Mouse (Mus musculus) forebrain, embryonic 16.5 days (tissue): Measurements from ENCODE around the gene Ncbp2. TPM values are rescaled to one million over a fixed set of nuclear protein-coding genes. Genes with fewer than 3 reads are reported as not detected.

ENCODE experiments used
- ATAC-seq: fragments of 200-750 bp; cut with Nextera tagmentation; 2 replicates; pipeline ENCODE4 v1.8.0; 2017; ENCODE audit warnings: mild to moderate bottlenecking, moderate library complexity
- H3K27ac ChIP-seq: fragments of 300-500 bp; sonication (generic); 2 replicates; pipeline ENCODE4 v1.5.1; 2014; ENCODE audit warnings: low read length, control low read depth
- H3K27me3 ChIP-seq: fragments of 300-500 bp; sonication (generic); replicated peaks from 2 replicates; pipeline ENCODE4 v1.6.1; 2014; ENCODE audit warnings: low read length; ENCODE audit not compliant: control insufficient read depth, insufficient read depth
- H3K36me3 ChIP-seq: fragments of 300-500 bp; sonication (generic); 2 replicates; pipeline ENCODE4 v1.6.1; 2014; ENCODE audit not compliant: control insufficient read depth, insufficient read depth
- H3K4me1 ChIP-seq: fragments of 300-500 bp; sonication (generic); replicated peaks from 2 replicates; pipeline ENCODE4 v1.6.1; 2014; ENCODE audit warnings: low read length; ENCODE audit not compliant: control insufficient read depth, insufficient read depth
- H3K4me2 ChIP-seq: fragments of 300-500 bp; sonication (generic); 2 replicates; pipeline ENCODE4 v1.6.1; 2014; ENCODE audit warnings: mild to moderate bottlenecking, low read length, control low read depth
- H3K4me3 ChIP-seq: fragments of 300-500 bp; sonication (generic); replicated peaks from 2 replicates; pipeline ENCODE4 v1.5.1; 2014; ENCODE audit warnings: mild to moderate bottlenecking, low read length, control low read depth
- H3K9ac ChIP-seq: fragments of 300-500 bp; sonication (generic); replicated peaks from 2 replicates; pipeline ENCODE4 v1.6.1; 2014; ENCODE audit warnings: low read depth, low read length, control low read depth
- H3K9me3 ChIP-seq: fragments of 300-500 bp; sonication (generic); 2 replicates; pipeline ENCODE4 v1.6.1; 2016; ENCODE audit warnings: low read length; ENCODE audit not compliant: control insufficient read depth
- WGBS: fragments of 180-500 bp; shearing (Covaris S2); extraction: QIAGEN DNeasy Blood & Tissue Kit; methylation state at CpG from one replicate; pipeline ENCODE4 v1.1.7; 2014; 5-methylcytosine and 5-hydroxymethylcytosine counted together
- polyA plus RNA-seq: library from polyadenylated mRNA; unstranded; fragments of >200 nt; fragmentation: Nextera tagmentation; extraction: Ambion mirVana; gene quantifications from 2 replicates; pipeline ENCODE4 v1.2.1, GENCODE M21; 2015

The Ncbp2 gene
- polyA plus RNA-seq, 1 experiment from 2014 or later: 115 TPM

DNA sequence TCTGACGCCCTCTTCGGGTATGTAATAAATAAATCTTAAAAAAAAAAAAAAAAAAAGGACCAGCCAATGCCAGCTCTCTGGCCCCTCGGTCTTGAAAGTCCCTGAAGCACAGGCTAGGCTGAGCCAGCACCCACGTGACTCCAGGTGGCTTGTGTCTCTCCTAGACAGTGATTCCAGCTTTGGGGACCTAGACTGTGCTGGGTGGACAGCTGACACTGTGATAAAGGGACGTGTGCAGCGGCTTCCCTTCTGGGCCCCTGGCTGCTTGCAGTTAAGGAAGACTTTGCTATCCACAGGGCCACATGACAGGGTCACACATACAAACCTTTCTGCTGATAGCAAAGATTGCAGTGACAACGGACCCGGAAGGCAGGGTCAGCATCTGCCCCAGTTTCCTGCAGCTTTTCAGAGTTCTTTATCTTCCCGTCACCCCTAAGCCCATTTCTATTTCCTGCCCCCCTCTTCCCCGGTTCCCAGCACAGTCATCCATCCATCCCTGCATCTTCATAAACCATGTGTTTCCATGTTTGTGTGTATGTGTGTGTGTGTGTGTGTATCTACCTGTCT is 37.9 kb upstream of the Ncbp2 start:
- Histone ChIP-seq H3K4me1 (0 out of 2 replicates have a peak, but pooled peaks cover 5% of the 10 kb centered on the region), H3K4me3 (no peak overlapping the region), H3K9me3 (no peaks in the 10 kb centered on the region), H3K36me3 (no peaks in the 10 kb centered on the region), H3K27me3 (peaks cover 4% of the 10 kb centered on the region; the same call in 1 of the 2 replicates), H3K4me2 (no peak overlapping the region), H3K27ac (no peak overlapping the region), H3K9ac (no peak overlapping the region)
- no peak for ATAC-seq
- 80% methylated on average over 10 of the region's 10 CpGs for WGBS

- Histone ChIP-seq H3K4me1 (peaks cover 3% of the 10 kb centered on the region), H3K9ac (no peak overlapping the region; the same call in 1 of the 2 replicates), H3K36me3 (no peaks in the 10 kb centered on the region), H3K9me3 (no peaks in the 10 kb centered on the region), H3K27me3 (no peaks in the 10 kb centered on the region), H3K4me3 (no peak overlapping the region), H3K4me2 (no peak overlapping the region), H3K27ac (no peak overlapping the region)
- WGBS: 87% methylated on average over 11 of the region's 11 CpGs
- ATAC-seq: no peak
Observed at GRCm38 (mm10) chr16:31917776-31918175, 30.5 kb upstream of the Ncbp2 start.

DNA sequence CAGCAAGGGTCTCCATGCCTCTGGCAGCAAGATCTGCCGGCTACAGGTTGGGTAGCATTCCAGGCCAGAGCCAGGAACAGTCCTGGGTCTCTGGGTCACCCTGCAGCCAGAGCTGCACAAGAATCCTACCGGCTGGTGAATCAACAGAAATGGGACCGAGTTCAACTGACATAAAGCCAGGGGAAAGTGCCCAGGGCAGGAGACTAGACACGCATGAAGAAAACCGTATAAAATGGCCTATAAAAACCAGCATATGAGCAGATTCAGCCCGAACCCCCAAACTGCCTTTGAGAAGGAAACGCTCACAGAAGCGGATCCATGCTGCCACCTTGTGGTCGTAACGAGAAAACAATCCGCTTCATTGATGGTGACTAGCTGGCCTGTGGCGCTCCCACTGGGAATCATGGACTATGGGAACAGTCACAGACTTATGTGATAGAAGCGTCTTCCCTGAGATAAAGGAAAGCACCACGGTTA is 30.0 kb upstream of the Ncbp2 start:
- Histone ChIP-seq H3K4me3 (no peak overlapping the region), H3K4me2 (peak overlapping the region; percentile 20), H3K9me3 (no peaks in the 10 kb centered on the region), H3K27me3 (no peaks in the 10 kb centered on the region), H3K4me1 (peaks cover 3% of the 10 kb centered on the region), H3K9ac (peak overlapping the region; percentile 35), H3K27ac (no peak overlapping the region), H3K36me3 (no peaks in the 10 kb centered on the region)
- peak; percentile 82 for ATAC-seq
- WGBS: 4% methylated on average over 14 of the region's 14 CpGs

DNA sequence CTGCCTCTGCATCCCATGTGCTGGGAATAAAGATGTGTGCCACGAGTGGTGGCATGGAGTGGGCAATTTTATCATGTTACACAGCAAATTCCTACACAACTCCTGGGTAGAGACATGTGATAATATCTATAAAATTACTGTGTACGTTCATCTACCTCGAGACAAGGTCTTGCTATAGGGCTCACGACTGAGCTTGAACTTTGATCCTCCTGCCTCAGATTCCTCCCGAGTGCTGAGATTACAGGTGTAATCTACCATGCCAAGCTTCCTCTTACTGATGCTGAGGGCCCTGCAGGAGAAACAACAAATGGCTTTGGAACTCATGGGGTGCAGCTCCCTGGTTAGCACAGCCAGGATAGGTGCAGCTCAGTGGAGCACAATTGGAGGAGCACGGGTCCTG is 23.9 kb upstream of the Ncbp2 start:
- Histone ChIP-seq H3K9ac (no peak overlapping the region), H3K36me3 (no peaks in the 10 kb centered on the region), H3K9me3 (no peaks in the 10 kb centered on the region), H3K4me3 (no peak overlapping the region), H3K4me1 (no peaks in the 10 kb centered on the region), H3K27ac (no peak overlapping the region), H3K4me2 (no peak overlapping the region), H3K27me3 (no peaks in the 10 kb centered on the region)
- 81% methylated on average over 6 of the region's 6 CpGs for WGBS
- no peak for ATAC-seq

DNA sequence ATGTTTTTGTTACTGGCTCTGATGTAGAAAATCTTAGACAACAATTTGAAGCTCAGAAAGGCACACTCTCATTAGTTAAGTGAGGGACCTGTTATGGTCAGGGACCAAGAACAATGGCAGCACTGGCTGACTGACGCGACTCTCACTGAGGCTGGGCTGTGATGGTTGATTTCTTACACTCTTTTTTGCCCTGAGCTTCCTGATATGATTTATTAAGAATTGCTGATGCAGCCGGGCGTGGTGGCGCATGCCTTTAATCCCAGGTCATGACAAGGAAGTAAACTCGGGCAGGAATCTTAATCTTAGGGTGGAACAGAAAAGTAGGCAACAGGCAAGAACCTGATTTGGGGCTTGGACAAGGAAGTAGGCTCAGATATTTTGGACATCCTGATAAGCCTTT is 22.2 kb upstream of the Ncbp2 start:
- Histone ChIP-seq H3K27me3 (no peaks in the 10 kb centered on the region), H3K9ac (no peak overlapping the region), H3K4me3 (no peak overlapping the region), H3K4me2 (no peak overlapping the region), H3K36me3 (no peaks in the 10 kb centered on the region), H3K4me1 (no peaks in the 10 kb centered on the region), H3K9me3 (no peaks in the 10 kb centered on the region), H3K27ac (no peak overlapping the region)
- no peak for ATAC-seq
- WGBS: 73% methylated on average over 6 of the region's 6 CpGs

DNA sequence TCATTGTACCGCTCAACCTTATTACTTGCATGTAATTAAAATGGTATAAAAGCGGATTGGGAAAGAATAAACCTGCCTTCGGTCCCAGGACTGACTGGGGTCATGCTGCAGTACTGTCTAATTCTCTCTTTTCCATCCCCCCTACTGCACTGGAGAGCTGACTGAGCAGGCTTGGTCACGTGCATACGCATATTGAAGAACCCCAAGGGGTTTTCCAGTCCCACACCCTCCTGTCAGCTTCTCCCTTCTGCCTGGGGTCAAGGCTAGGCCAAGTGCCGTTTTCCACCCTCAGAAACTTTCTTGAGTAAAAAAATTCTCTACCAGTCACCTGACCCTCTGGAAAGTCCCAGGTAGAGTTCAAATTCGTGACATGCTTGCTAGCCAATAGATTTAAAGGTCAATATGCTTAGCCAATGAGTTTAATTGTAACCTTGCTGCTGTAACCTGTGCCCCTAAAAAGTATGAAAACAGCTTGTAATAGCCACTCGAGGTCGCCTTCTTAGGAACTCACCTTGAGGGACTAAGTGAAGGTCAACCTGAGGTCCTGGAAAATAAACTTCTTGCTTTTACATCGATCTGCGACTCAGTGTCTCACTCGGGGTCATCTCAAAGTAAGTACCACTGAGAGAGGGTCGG is 21.6 kb upstream of the Ncbp2 start:
- no peak for ATAC-seq
- no peak overlapping the region for H3K27ac ChIP-seq
- no peaks in the 10 kb centered on the region for H3K36me3 ChIP-seq
- no peaks in the 10 kb centered on the region for H3K27me3 ChIP-seq
- no peak overlapping the region for H3K4me3 ChIP-seq
- H3K9me3 ChIP-seq: no peaks in the 10 kb centered on the region
- no peak overlapping the region for H3K4me2 ChIP-seq
- H3K9ac ChIP-seq: no peak overlapping the region
- 87% methylated on average over 13 of the region's 13 CpGs for WGBS
- no peaks in the 10 kb centered on the region for H3K4me1 ChIP-seq

DNA sequence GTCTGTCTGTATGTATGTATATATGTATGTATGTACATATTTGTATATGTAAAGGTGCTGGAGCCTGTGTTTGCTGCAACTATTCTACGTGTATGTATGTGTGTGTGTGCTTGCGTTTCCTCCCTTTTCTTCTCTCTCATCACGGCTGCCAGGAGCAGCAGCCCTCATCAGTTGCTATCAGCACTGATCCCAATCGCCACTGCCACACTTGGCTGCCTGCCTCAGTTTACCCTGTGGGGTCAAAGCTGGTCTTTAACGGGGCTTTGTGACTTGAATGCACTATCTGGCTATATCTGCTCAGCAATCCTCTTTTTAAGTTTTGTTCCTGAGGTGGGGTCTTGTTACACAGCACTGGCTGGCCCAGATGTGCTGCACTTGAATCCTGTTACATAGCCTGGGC is 20.9 kb upstream of the Ncbp2 start:
- Histone ChIP-seq H3K27me3 (no peaks in the 10 kb centered on the region), H3K4me3 (no peak overlapping the region), H3K4me2 (no peak overlapping the region), H3K27ac (no peak overlapping the region), H3K36me3 (no peaks in the 10 kb centered on the region), H3K9ac (no peak overlapping the region), H3K4me1 (0 out of 2 replicates have a peak, but pooled peaks cover under 1% of the 10 kb centered on the region), H3K9me3 (no peaks in the 10 kb centered on the region)
- no peak for ATAC-seq
- 91% methylated on average over 5 of the region's 5 CpGs for WGBS

DNA sequence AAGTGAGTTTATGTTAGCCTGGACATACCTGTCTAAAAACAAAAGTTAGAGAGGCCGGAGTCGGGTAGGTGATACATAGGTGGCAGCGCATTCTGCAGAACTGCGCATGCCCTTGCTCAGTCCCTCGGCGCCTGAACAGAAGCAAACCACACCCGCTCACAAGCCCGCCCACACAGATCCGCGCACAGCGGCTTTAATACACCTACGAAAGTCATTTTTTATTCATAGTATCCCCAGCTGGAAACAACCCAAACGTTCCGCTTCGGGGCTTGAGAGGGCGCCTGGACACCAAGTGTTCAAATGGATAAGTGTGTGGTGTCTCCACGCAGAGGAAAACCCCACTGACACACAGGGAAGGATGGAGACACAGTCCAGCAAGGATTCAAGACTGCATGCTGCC is 17.0 kb upstream of the Ncbp2 start:
- no peak for ATAC-seq
- no peak overlapping the region for H3K4me2 ChIP-seq
- peaks cover 6% of the 10 kb centered on the region for H3K27me3 ChIP-seq
- peaks cover 26% of the 10 kb centered on the region for H3K4me1 ChIP-seq
- H3K9me3 ChIP-seq: no peaks in the 10 kb centered on the region
- H3K27ac ChIP-seq: no peak overlapping the region
- no peaks in the 10 kb centered on the region for H3K36me3 ChIP-seq
- WGBS: 60% methylated on average over 17 of the region's 17 CpGs
- H3K4me3 ChIP-seq: no peak overlapping the region
- H3K9ac ChIP-seq: no peak overlapping the region

GRCm38 (mm10) chr16:31932255-31932654 is 16.1 kb upstream of the Ncbp2 start:
- peaks cover 6% of the 10 kb centered on the region for H3K27me3 ChIP-seq
- H3K9ac ChIP-seq: peak overlapping the region; percentile 78; the same call in 1 of the 2 replicates
- H3K4me2 ChIP-seq: peak overlapping the region; percentile 94
- H3K27ac ChIP-seq: peak overlapping the region; percentile 93
- ATAC-seq: peak; percentile 0; the same call in 1 of the 2 replicates
- peaks cover 26% of the 10 kb centered on the region for H3K4me1 ChIP-seq
- H3K36me3 ChIP-seq: no peaks in the 10 kb centered on the region
- no peaks in the 10 kb centered on the region for H3K9me3 ChIP-seq
- no peak overlapping the region for H3K4me3 ChIP-seq
- 28% methylated on average over 5 of the region's 5 CpGs for WGBS
